Mouse (Mus musculus): ENCODE results near the gene Gkn1. TPM values are rescaled to one million over a fixed set of nuclear protein-coding genes. Genes with fewer than 3 reads are reported as not detected.
A peak's percentile ranks its signal among the peaks of the same experiment; 100 is the strongest.

The Gkn1 gene
- total and polyA plus RNA-seq, 3 experiments: not detected

GRCm38 (mm10) chr6:87354441-87354840 is 3.7 kb upstream of the Gkn1 start:
- no peaks in the 10 kb centered on the region for H3K36me3 ChIP-seq (replicated peaks in 1 of 2; ENCODE audit: control insufficient read depth in 1 of 2, insufficient read depth in 1 of 2, low read length in 1 of 2)
- dilution Hi-C loops (cut with MboI; ENCODE audit: extremely low pct_ligation_motif_present, extremely low pct_unique_long_range_greater_than_20kb, low sequenced_read_pairs): no loop called here
- H3K27me3 ChIP-seq (replicated peaks): no peaks in the 10 kb centered on the region
- in situ Hi-C loops (cut with MboI; ENCODE audit: low pct_ligation_motif_present, low pct_unique_long_range_greater_than_20kb, low sequenced_read_pairs): no loop called here
- no peaks in the 10 kb centered on the region for H3K79me2 ChIP-seq (replicated peaks; ENCODE audit: control insufficient read depth, extremely low read depth, insufficient read depth, poor library complexity, severe bottlenecking)
- H3K4me2 ChIP-seq (ENCODE audit: insufficient read depth, low read depth, poor library complexity, severe bottlenecking): no peak overlapping the region
- no peak overlapping the region for H3K9ac ChIP-seq (ENCODE audit: insufficient read depth, low read depth)
- H3K27ac ChIP-seq (ENCODE audit: insufficient read depth, low read depth): no peak overlapping the region
- DNase-seq (ENCODE audit: extremely low read depth): no peak
- no peak overlapping the region for H3K4me3 ChIP-seq (replicated peaks in 1 of 3; ENCODE audit: low read depth in 2 of 3, low read length in 2 of 3, poor library complexity in 1 of 3)
- H3K4me1 ChIP-seq (ENCODE audit: control insufficient read depth in 1 of 2, insufficient read depth in 2 of 2): no peaks in the 10 kb centered on the region
- TF ChIP-seq E2F4 (IDR thresholded peaks at IDR 0.05; ENCODE audit: insufficient replicate concordance, low read depth, low read length) (no peak), BHLHE40 (IDR thresholded peaks at IDR 0.05; ENCODE audit: low read depth, low read length) (no peak), RAD21 (IDR thresholded peaks at IDR 0.05; ENCODE audit: low read depth, low read length) (no peak), UBTF (IDR thresholded peaks at IDR 0.05; ENCODE audit: low read depth, low read length) (no peak), EP300 (IDR thresholded peaks at IDR 0.05; ENCODE audit: low read length) (no peak), MAX (IDR thresholded peaks at IDR 0.05; ENCODE audit: low read length) (no peak), CHD2 (IDR thresholded peaks at IDR 0.05; ENCODE audit: low read length) (no peak), PAX5 (IDR thresholded peaks at IDR 0.05; ENCODE audit: low read length) (no peak), CHD1 (IDR thresholded peaks at IDR 0.05; ENCODE audit: low read depth, low read length) (no peak), KAT2A (IDR thresholded peaks at IDR 0.05; ENCODE audit: insufficient replicate concordance, low read length) (no peak), MAFK (IDR thresholded peaks at IDR 0.05; ENCODE audit: insufficient replicate concordance, low read length) (no peak), SMC3 (IDR thresholded peaks at IDR 0.05; ENCODE audit: low read depth, low read length) (no peak), ELF1 (IDR thresholded peaks at IDR 0.05; ENCODE audit: low read depth, low read length) (no peak), RCOR1 (conservative IDR thresholded peaks at IDR 0.05; ENCODE audit: low read depth, low read length) (no peak), JUND (conservative IDR thresholded peaks at IDR 0.05; ENCODE audit: low read depth, low read length) (no peak)
- H3K9me3 ChIP-seq (replicated peaks; ENCODE audit: low read length): no peaks in the 10 kb centered on the region

GRCm38 (mm10) chr6:87335935-87336295 is 14.8 kb downstream of the Gkn1 start:
- Histone ChIP-seq H3K9ac (ENCODE audit: insufficient read depth, low read depth) (no peak overlapping the region), H3K4me2 (ENCODE audit: insufficient read depth, low read depth, poor library complexity, severe bottlenecking) (peak overlapping the region; percentile 57; the same call in 1 of the 2 replicates), H3K36me3 (replicated peaks in 1 of 2; ENCODE audit: control insufficient read depth in 1 of 2, insufficient read depth in 1 of 2, low read length in 1 of 2) (no peaks in the 10 kb centered on the region), H3K79me2 (replicated peaks; ENCODE audit: control insufficient read depth, extremely low read depth, insufficient read depth, poor library complexity, severe bottlenecking) (no peaks in the 10 kb centered on the region), H3K27ac (ENCODE audit: insufficient read depth, low read depth) (no peak overlapping the region), H3K27me3 (replicated peaks) (peaks cover 1% of the 10 kb centered on the region), H3K4me3 (replicated peaks in 1 of 3; ENCODE audit: low read depth in 2 of 3, low read length in 2 of 3, poor library complexity in 1 of 3) (no peak overlapping the region), H3K4me1 (ENCODE audit: control insufficient read depth in 1 of 2, insufficient read depth in 2 of 2) (no peaks in the 10 kb centered on the region; a peak in 1 of 4 replicates), H3K9me3 (replicated peaks; ENCODE audit: low read length) (no peaks in the 10 kb centered on the region)
- in situ Hi-C loops (cut with MboI; ENCODE audit: low pct_ligation_motif_present, low pct_unique_long_range_greater_than_20kb, low sequenced_read_pairs) (no loop called here), dilution Hi-C loops (cut with MboI; ENCODE audit: extremely low pct_ligation_motif_present, extremely low pct_unique_long_range_greater_than_20kb, low sequenced_read_pairs) (no loop called here)
- TF ChIP-seq RCOR1 (conservative IDR thresholded peaks at IDR 0.05; ENCODE audit: low read depth, low read length): no peak
- TF ChIP-seq POLR2AphosphoS2 (IDR thresholded peaks at IDR 0.05; ENCODE audit: low read depth, low read length): no peak
- TF ChIP-seq ETS1 (conservative IDR thresholded peaks at IDR 0.05; ENCODE audit: low read depth, low read length): no peak
- TF ChIP-seq SIN3A (IDR thresholded peaks at IDR 0.05; ENCODE audit: low read length): no peak
- TF ChIP-seq E2F4 (IDR thresholded peaks at IDR 0.05; ENCODE audit: insufficient replicate concordance, low read depth, low read length): no peak
- TF ChIP-seq KAT2A (IDR thresholded peaks at IDR 0.05; ENCODE audit: insufficient replicate concordance, low read length): no peak
- TF ChIP-seq MAZ (IDR thresholded peaks at IDR 0.05; ENCODE audit: low read depth, low read length): no peak
- TF ChIP-seq UBTF (IDR thresholded peaks at IDR 0.05; ENCODE audit: low read depth, low read length): no peak
- no peak for TF ChIP-seq USF2 (conservative IDR thresholded peaks at IDR 0.05; ENCODE audit: low read depth, low read length)
- TF ChIP-seq CHD1 (IDR thresholded peaks at IDR 0.05; ENCODE audit: low read depth, low read length): no peak
- no peak for TF ChIP-seq ZKSCAN1 (IDR thresholded peaks at IDR 0.05; ENCODE audit: borderline replicate concordance, low read depth, low read length)
- TF ChIP-seq MYC (IDR thresholded peaks at IDR 0.05; ENCODE audit: low read depth, low read length): no peak
- no peak for TF ChIP-seq GABPA (IDR thresholded peaks at IDR 0.05; ENCODE audit: insufficient replicate concordance, low read depth, low read length)
- no peak for TF ChIP-seq HCFC1 (IDR thresholded peaks at IDR 0.05; ENCODE audit: low read depth, low read length)
- TF ChIP-seq ELF1 (IDR thresholded peaks at IDR 0.05; ENCODE audit: low read depth, low read length): no peak
- TF ChIP-seq MAX (IDR thresholded peaks at IDR 0.05; ENCODE audit: low read length): no peak
- TF ChIP-seq ZNF384 (IDR thresholded peaks at IDR 0.05; ENCODE audit: low read depth, low read length): no peak
- no peak for DNase-seq (ENCODE audit: extremely low read depth)
